9 mouse cellular contexts compared by ENCODE assay signal in genomic region chr8:91551775-91552538, GRCm38 (mm10).
DNase-seq lines count a peak whose midpoint lies in the region; ATAC-seq lines count a peak whose summit lies in the region.
"Had no signal": no experiment of that assay in that cellular context is flagged by ENCODE, and none has a peak within 500 bp of the region (broad histone marks: within the 10 kb centered on the region; RNA-seq: fewer than 3 reads in every experiment).

No protein-coding gene starts in this region.

- 0 out of 2 replicates have a peak overlapping the region, but pooled peaks have one; percentile 30 for H3K27ac ChIP-seq in hindbrain, embryonic 12.5 days
- H3K27ac ChIP-seq: lung, embryonic 15.5 days had no signal

- no peaks in the 10 kb centered on the region for H3K9me3 ChIP-seq in hindbrain, embryonic 12.5 days (replicated peaks)
- H3K9me3 ChIP-seq: lung, embryonic 15.5 days had no signal

- H3K4me2 ChIP-seq in hindbrain, embryonic 12.5 days (replicated peaks): no peak overlapping the region
- H3K4me2 ChIP-seq: lung, embryonic 15.5 days had no signal

- WGBS in hindbrain, embryonic 12.5 days: 35% methylated on average over 10 of the region's 10 CpGs

- ATAC-seq in hindbrain, embryonic 12.5 days (ENCODE audit: low FRiP score): 0 out of 2 replicates have a peak, but pooled peaks have one; percentile 8

- no peak overlapping the region for H3K4me3 ChIP-seq in hindbrain, embryonic 12.5 days
- H3K4me3 ChIP-seq: lung, embryonic 15.5 days had no signal

- H3K9ac ChIP-seq in hindbrain, embryonic 12.5 days: no peak overlapping the region
- H3K9ac ChIP-seq: lung, embryonic 15.5 days had no signal

- no peaks in the 10 kb centered on the region for H3K36me3 ChIP-seq in hindbrain, embryonic 12.5 days
- H3K36me3 ChIP-seq: lung, embryonic 15.5 days had no signal

- no peaks in the 10 kb centered on the region for H3K27me3 ChIP-seq in hindbrain, embryonic 12.5 days
- H3K27me3 ChIP-seq: lung, embryonic 15.5 days had no signal

- DNase-seq in lung, postnatal 10 days: peak; percentile 39
- DNase-seq in lung, postnatal 4 days: no peak
- DNase-seq in cerebellum, postnatal 25 days: peak; percentile 80 to 85
- peak; percentile 79 for DNase-seq in retina, postnatal 1 day
- DNase-seq in kidney, postnatal 10 days: no peak
- DNase-seq in thymus, postnatal 36 days: no peak
- DNase-seq in kidney, adult 9 months: no peak

- peaks cover 34% of the 10 kb centered on the region for H3K4me1 ChIP-seq in hindbrain, embryonic 12.5 days
- H3K4me1 ChIP-seq: lung, embryonic 15.5 days had no signal

Comparison
In these comparisons a context has a peak if more than half of its experiments do, and no peak if none do; other contexts are left out.
1. DNase-seq: peak in lung, postnatal 10 days (single experiment), cerebellum, postnatal 25 days (2 of 2) and retina, postnatal 1 day (single experiment); none in lung, postnatal 4 days (0 of 2), kidney, postnatal 10 days (single experiment), thymus, postnatal 36 days (0 of 2) and kidney, adult 9 months (single experiment).